Mouse (Mus musculus) Patski (cell line): ENCODE measurements at regions not wholly inside any gene's neighbourhood (a gene's known extent, or its start where the extent isn't known, plus 50 kb on each side); places are given as distances from the start of the nearest gene placed in this dataset.

ENCODE experiments used
- ATAC-seq: fragments of 100-300 bp; one replicate; pipeline ENCODE4 v1.8.0; 2021
- CTCF ChIA-PET: fragments of 350-600 bp; sonication (Branson Sonifier 250); formaldehyde crosslinking; loops from one replicate; lab custom pipeline; 2022; ENCODE audit warnings: inconsistent platforms; lab: Charles Lee
- POLR2A ChIA-PET: fragments of 350-600 bp; sonication (Branson Sonifier 250); formaldehyde crosslinking; loops from one replicate; lab custom pipeline; 2022; ENCODE audit warnings: antibody characterized with exemption, inconsistent platforms; lab: Charles Lee
- DNase-seq: peaks from one replicate; pipeline ENCODE4 v3.0.0-alpha.2; 2011; ENCODE audit warnings: low read depth, low spot score
- H3K27me3 ChIP-seq: fragments of 371-371 bp; one replicate; pipeline ENCODE4 v1.5.1; 2021
- CTCF ChIP-seq: fragments of 100-300 bp; IDR thresholded peaks from one replicate; pipeline ENCODE4 v1.5.1; 2021
- in situ Hi-C: fragments of 300-500 bp; cut with MboI; formaldehyde crosslinking; loops from 3 replicates; pipeline ENCODE4 v1.11.1; 2018; ENCODE audit warnings: low pct_unique_long_range_greater_than_20kb, mixed read lengths

DNA sequence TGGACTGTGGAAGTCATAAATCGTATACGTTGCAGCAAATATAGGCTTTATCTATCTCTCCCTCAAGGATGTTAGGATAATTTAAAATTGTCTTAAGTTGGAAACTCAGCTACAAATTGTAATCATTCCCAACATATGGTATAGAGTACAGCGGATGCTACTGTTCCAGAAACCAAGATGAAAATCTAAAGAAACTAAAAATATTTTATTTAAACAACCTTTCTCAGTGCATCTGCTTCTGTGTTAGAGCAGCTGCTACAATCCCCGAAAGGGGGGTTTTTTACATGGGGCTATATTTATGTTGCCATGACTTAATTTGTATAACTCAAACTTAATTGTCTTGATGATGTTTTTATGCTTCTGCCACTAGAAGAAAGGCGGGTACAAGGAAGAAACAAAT is 520.3 kb downstream of the Kif20b start:
- H3K27me3 ChIP-seq, result peaks cover 31% of the 10 kb centered on the region
- DNase-seq (no peak), ATAC-seq (no peak)
- in situ Hi-C loops, result no loop called here
- POLR2A ChIA-PET, result no interaction called here
- no peak for TF ChIP-seq CTCF
- CTCF ChIA-PET, result no interaction called here

DNA sequence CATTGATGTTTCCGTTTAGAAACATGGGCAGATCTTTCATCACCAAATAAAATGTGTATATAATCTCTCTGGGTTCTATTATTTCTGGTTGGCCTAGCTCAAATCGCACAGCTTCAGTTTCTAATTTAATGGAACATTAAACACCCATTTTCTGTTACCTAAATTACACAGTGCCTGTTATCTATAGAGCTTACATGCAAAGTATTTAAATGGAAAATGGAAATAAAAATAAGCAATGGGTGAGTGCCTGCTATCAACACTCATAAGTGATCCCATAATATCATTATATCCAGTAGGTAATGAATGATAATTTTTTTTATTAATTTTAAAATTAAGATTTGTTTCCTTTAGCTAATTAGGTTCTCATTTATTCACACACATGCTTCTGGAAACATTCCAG is 515.9 kb downstream of the Kif20b start:
- H3K27me3 ChIP-seq, result peaks cover 36% of the 10 kb centered on the region
- in situ Hi-C loops, result no loop called here
- no peak for ATAC-seq
- TF ChIP-seq CTCF, result no peak
- DNase-seq, result no peak
- POLR2A ChIA-PET, result no interaction called here
- CTCF ChIA-PET, result interaction anchor here (0.6 kb wide), 1 partner anchor 14 kb away, joined by 3 read pairs; no protein-coding TSS in a partner anchor
